Mouse (Mus musculus): Measurements from ENCODE around the gene March2. TPM values are rescaled to one million over a fixed set of nuclear protein-coding genes. Genes with fewer than 3 reads are reported as not detected.

March2 gene
- total RNA-seq, 2 experiments from 2014 or later = 84.7 to 86.1 TPM

DNA sequence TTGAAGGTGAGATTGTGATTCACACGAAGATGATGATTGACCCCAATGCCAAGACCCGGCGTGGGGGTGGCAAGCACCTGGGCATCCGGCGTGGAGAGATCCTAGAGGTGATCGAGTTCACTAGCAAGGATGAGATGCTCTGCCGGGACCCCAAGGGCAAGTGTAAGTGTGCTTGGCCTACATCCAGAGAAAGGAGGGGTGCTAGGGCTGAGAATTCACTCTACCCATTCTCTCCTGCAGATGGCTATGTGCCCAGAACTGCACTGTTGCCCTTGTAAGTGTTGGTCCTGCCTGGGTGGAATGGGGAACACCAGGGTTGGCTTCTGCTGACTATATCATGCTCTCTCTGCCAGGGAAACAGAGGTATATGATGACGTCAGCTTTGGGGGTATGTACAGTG lies 73.4 kb downstream of the March2 start:
- no peak overlapping the region for H3K27ac ChIP-seq
- no peak overlapping the region for H3K4me3 ChIP-seq
- no peak for DNase-seq (ENCODE audit: low spot score in 2 of 2)
- TF ChIP-seq CTCF (conservative IDR thresholded peaks at IDR 0.05) = no peak

DNA sequence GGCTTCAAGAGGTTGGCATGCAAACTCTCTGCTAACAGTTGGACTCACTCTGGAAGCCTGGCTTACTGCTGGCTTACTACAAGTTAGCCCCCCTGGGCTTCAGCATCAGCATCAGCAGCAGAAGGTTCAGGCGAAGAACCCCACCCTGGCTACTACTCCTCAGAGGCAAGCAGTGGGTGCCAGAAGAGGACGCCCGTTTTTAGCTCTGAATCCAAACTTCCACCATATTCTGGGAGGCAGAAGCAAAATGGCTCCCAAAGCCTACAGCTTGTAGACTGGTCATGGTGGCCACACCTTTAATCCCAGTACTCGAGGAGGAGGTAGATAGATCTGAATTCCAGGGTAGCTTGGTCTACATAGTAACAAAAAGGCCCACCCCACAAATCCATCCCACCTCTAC lies 74.4 kb downstream of the March2 start:
- Histone ChIP-seq H3K27ac (no peak overlapping the region), H3K4me3 (no peak overlapping the region)
- no peak for TF ChIP-seq CTCF (conservative IDR thresholded peaks at IDR 0.05)
- DNase-seq (ENCODE audit: low spot score in 2 of 2) = no peak

DNA sequence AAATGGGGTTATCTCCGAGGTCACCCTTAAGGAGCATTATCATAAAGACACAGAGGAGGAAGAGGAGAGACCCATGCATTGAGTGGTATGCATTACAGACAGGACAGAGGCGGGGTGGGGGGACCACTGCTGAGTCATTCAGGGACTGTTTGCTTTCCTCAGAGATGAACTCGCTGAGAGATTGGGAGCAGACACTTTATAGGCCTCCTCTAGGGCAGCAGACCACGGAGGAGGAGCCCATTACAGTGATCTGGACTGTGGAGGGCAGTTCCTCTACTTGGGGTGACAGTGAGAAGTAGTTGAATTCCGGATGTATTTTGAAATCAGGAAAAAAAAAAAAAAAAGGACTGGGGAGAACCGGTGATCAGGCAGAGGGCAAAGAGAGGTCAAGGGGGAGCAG lies 78.7 kb downstream of the March2 start:
- TF ChIP-seq CTCF (conservative IDR thresholded peaks at IDR 0.05) = no peak
- no peak for DNase-seq (ENCODE audit: low spot score in 2 of 2)
- no peak overlapping the region for H3K27ac ChIP-seq
- no peak overlapping the region for H3K4me3 ChIP-seq

GRCm38 (mm10) chr17:33637516-33638276 lies 80.8 kb downstream of the March2 start, which contains the start of gene Pram1:
Gene Pram1 (plus strand): TSS chr17:33638056.
- DNase-seq (ENCODE audit: low spot score in 2 of 2) = no peak
- Histone ChIP-seq H3K4me3 (no peak within 1 kb of the TSS), H3K27ac (peak within 1 kb of the TSS; percentile 46; the same call in 1 of the 2 replicates)
- TF ChIP-seq CTCF (conservative IDR thresholded peaks at IDR 0.05) = no peak

DNA sequence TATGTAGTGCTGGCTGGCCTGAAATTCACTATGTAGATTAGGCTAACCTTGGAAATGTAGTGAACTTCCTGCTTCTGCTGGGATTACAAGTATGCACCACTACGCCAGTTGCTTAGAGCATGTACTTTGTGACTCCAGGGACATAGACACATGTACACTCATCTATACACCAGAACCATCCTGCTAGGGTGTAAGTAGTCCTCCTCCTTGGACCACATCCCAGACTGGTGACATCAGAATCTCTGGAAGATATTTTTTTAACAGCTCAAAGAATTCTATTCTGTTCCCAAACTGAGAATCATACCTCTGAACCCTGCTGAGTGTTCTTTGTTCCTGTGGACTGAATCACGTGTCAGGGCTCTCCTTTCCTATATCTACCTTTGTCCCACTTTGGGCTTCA lies 81.4 kb downstream of the March2 start:
- no peak for TF ChIP-seq CTCF (conservative IDR thresholded peaks at IDR 0.05)
- peak; percentile 28 to 47 for DNase-seq (ENCODE audit: low spot score in 2 of 2)
- H3K27ac ChIP-seq = peak overlapping the region; percentile 46; the same call in 1 of the 2 replicates
- no peak overlapping the region for H3K4me3 ChIP-seq

Other genes starting within 250 kb of the March2 start
- gene Adamts10, start 194.5 kb downstream of the March2 start, total RNA-seq (2021) = 10 to 100 TPM; 34.3 to 35.4 TPM
- 1 to 10 TPM; 1.3 to 1.5 TPM for gene Myo1f, start 163.0 kb downstream of the March2 start, total RNA-seq (2021)
- 10 to 100 TPM; 50.1 to 51.3 TPM for gene Zfp414, start 89.6 kb downstream of the March2 start, total RNA-seq (2021)
- gene Pram1, start 80.6 kb downstream of the March2 start, total RNA-seq (2021) = under 1 TPM; 0.51 to 0.59 TPM
- gene Hnrnpm, start 31.8 kb downstream of the March2 start, total RNA-seq (2021) = 100 to 1,000 TPM; 164 to 178 TPM
- 100 to 1,000 TPM; 306 to 322 TPM for gene Rab11b, start 41.9 kb upstream of the March2 start, total RNA-seq (2021)
- gene Angptl4, start 63.2 kb upstream of the March2 start, total RNA-seq (2021) = 1 to 10 TPM; 4.1 to 4.2 TPM
- gene Kank3, start 91.8 kb upstream of the March2 start, total RNA-seq (2021) = 10 to 100 TPM; 35.2 to 40.6 TPM
- 100 to 1,000 TPM; 723 to 770 TPM for gene Rps28, start 105.9 kb upstream of the March2 start, total RNA-seq (2021)
- 100 to 1,000 TPM; 207 to 208 TPM for gene Ndufa7, start 105.9 kb upstream of the March2 start, total RNA-seq (2021)
- 10 to 100 TPM; 22.6 to 25.0 TPM for gene Cd320, start 124.4 kb upstream of the March2 start, total RNA-seq (2021)
- not detected for gene Gm7029, start 155.2 kb upstream of the March2 start, total RNA-seq (2021)
- gene Kifc1, start 172.0 kb upstream of the March2 start, total RNA-seq (2021) = 1 to 10 TPM; 1.8 to 3.0 TPM
- gene Platr17, start 186.5 kb upstream of the March2 start, total RNA-seq (2021) = under 1 TPM; 0.61 to 0.64 TPM
- gene Daxx, start 190.7 kb upstream of the March2 start, total RNA-seq (2021) = 10 to 100 TPM; 26.1 to 32.9 TPM
- 10 to 100 TPM; 30.2 to 40.1 TPM for gene Tapbp, start 197.2 kb upstream of the March2 start, total RNA-seq (2021)
- gene Zbtb22, start 197.2 kb upstream of the March2 start, total RNA-seq (2021) = 10 to 100 TPM; 31.4 to 31.8 TPM
- 10 to 100 TPM; 68.9 to 76.4 TPM for gene Rgl2, start 210.9 kb upstream of the March2 start, total RNA-seq (2021)
- gene Pfdn6, start 221.7 kb upstream of the March2 start, total RNA-seq (2021) = 10 to 100 TPM; 86.5 to 97.4 TPM
- 10 to 100 TPM; 14.5 to 18.9 TPM for gene Wdr46, start 222.0 kb upstream of the March2 start, total RNA-seq (2021)
- 1 to 10 TPM; 6.3 TPM for gene B3galt4, start 232.8 kb upstream of the March2 start, total RNA-seq (2021)
- 10 to 100 TPM; 84.3 to 92.5 TPM for gene Vps52, start 237.1 kb upstream of the March2 start, total RNA-seq (2021)
- gene Rps18, start 237.3 kb upstream of the March2 start, total RNA-seq (2021) = 100 to 1,000 TPM; 310 to 336 TPM

All from layer of hippocampus, adult 2 months (tissue).